Mouse (Mus musculus): ENCODE results near the gene Ggcx.

DNA sequence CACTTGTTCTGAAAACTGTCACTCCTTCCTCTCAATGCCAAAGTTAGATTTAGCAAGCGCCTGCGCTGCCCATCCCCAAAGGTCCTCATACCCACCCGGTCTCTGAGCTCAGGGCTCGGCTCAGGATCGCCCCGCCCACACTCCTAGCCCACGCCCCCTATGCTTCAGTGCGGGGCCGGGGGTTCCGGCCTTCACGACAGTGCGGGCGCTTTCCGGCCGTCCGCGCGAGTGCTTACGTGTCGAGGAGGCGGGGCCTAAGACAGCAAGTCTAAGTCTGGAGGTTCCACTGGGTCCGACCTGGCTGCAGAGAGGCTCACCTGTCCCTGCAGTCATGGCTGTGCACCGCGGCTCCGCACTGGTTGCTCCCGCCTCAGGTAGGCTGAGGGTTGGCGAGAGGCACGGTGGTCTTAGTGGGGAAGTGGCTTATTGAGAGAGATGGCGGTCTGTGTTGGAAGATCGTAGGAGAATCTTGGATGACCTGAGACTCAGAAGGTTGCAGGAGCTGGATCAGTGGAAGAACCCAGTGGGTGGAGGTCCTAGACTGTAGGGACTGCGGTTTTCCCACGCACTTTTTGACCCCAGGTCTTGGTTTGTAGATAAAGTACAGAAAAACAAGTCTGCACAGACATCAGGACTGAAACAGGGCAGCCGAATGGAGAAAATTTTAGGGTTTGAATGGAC is at the start of gene Ggcx:
- TF ChIP-seq CTCF (IDR thresholded peaks at IDR 0.05) (peak; percentile 21; the same call in 1 of the 2 replicates), EP300 (IDR thresholded peaks at IDR 0.05) (no peak)
